Mouse (Mus musculus) heart, adult 2 months (tissue): ENCODE data around the gene Wrnip1.

Source experiments
- CTCF ChIP-seq: fragments of 200-600 bp; IDR thresholded peaks from 2 replicates; pipeline ENCODE4 v1.8.1; 2022; ENCODE audit warnings: antibody characterized with exemption, mild to moderate bottlenecking, moderate library complexity
- EP300 ChIP-seq: fragments of 200-500 bp; IDR thresholded peaks from 2 replicates; pipeline ENCODE4 v1.6.1; 2011; ENCODE audit warnings: low read depth, low read length, control low read depth; ENCODE audit not compliant: insufficient read depth
- POLR2A ChIP-seq: fragments of 200-500 bp; IDR thresholded peaks from 2 replicates; pipeline ENCODE4 v1.6.1; 2011; ENCODE audit warnings: mild to moderate bottlenecking, low read depth, low read length, control low read depth; ENCODE audit not compliant: insufficient read depth

- TF ChIP-seq CTCF (no peak), POLR2A (no peak), EP300 (no peak)
Observed at GRCm38 (mm10) chr13:32849531-32850123, 47.8 kb downstream of the Wrnip1 start.
